Mouse (Mus musculus) erythroblast, embryonic 14.5 days (primary cell): ENCODE data around the gene Dpep3. TPM values are rescaled to one million over a fixed set of nuclear protein-coding genes. Genes with fewer than 3 reads are reported as not detected.

Experiments used
- H3K27me3 ChIP-seq: 2 replicates; pipeline ENCODE4 v1.6.1; 2012; ENCODE audit warnings: inconsistent platforms; ENCODE audit not compliant: control insufficient read depth
- H3K36me3 ChIP-seq: 2 replicates; pipeline ENCODE4 v1.6.1; 2012; ENCODE audit warnings: mild to moderate bottlenecking, inconsistent platforms; ENCODE audit not compliant: control insufficient read depth
- H3K4me1 ChIP-seq: 2 replicates; pipeline ENCODE4 v1.6.1; 2012; ENCODE audit warnings: inconsistent platforms; ENCODE audit not compliant: control insufficient read depth
- H3K4me3 ChIP-seq: replicated peaks from 2 replicates; pipeline ENCODE3; 2012; ENCODE audit warnings: moderate library complexity, mild to moderate bottlenecking, inconsistent platforms
- H3K9me3 ChIP-seq: 2 replicates; pipeline ENCODE4 v1.6.1; 2012; ENCODE audit warnings: low read length, inconsistent platforms, mixed read lengths; ENCODE audit not compliant: control insufficient read depth
- GATA1 ChIP-seq: IDR thresholded peaks from 2 replicates; pipeline ENCODE4 v1.6.1; 2012; ENCODE audit warnings: low read length, inconsistent platforms, mixed read lengths
- TAL1 ChIP-seq: IDR thresholded peaks from 3 replicates; pipeline ENCODE4 v1.6.1; 2012; ENCODE audit warnings: low read length, inconsistent platforms, mixed read lengths
- polyA plus RNA-seq: library from polyadenylated mRNA; stranded (reverse); fragments of >175 nt; gene quantifications from 2 replicates; pipeline ENCODE4 v1.2.3, GENCODE M21; 2012

Gene Dpep3
- polyA plus RNA-seq, 1 experiment: not detected

- Histone ChIP-seq H3K4me1 (peaks cover 35% of the 10 kb centered on the region), H3K9me3 (no peaks in the 10 kb centered on the region), H3K36me3 (peaks cover 8% of the 10 kb centered on the region), H3K4me3 (no peak overlapping the region), H3K27me3 (no peaks in the 10 kb centered on the region)
- no peak for TF ChIP-seq GATA1
- TF ChIP-seq TAL1: no peak
These were observed 27.2 kb upstream of the Dpep3 start for GRCm38 (mm10) chr8:106006413-106006812.

GRCm38 (mm10) chr8:106005875-106006274 is 26.6 kb upstream of the Dpep3 start, which contains the start of gene Dpep2nb:
Gene Dpep2nb (minus strand): TSS chr8:106005975.
- H3K4me1 ChIP-seq: peaks cover 30% of the 10 kb centered on the region

GRCm38 (mm10) chr8:106004538-106005207 is 25.4 kb upstream of the Dpep3 start:
- TF ChIP-seq GATA1 (no peak), TAL1 (no peak)
- Histone ChIP-seq H3K36me3 (peaks cover 4% of the 10 kb centered on the region), H3K27me3 (no peaks in the 10 kb centered on the region), H3K4me3 (no peak overlapping the region), H3K9me3 (no peaks in the 10 kb centered on the region), H3K4me1 (peaks cover 18% of the 10 kb centered on the region)

More at GRCm38 (mm10) chr8:106005875-106006274, 26.6 kb upstream of the Dpep3 start, which contains the start of gene Dpep2nb:
- H3K36me3 ChIP-seq: peaks cover 8% of the 10 kb centered on the region
- TF ChIP-seq GATA1 (no peak), TAL1 (no peak)
- H3K4me3 ChIP-seq: no peak within 1 kb of the TSS
- no peaks in the 10 kb centered on the region for H3K9me3 ChIP-seq
- no peaks in the 10 kb centered on the region for H3K27me3 ChIP-seq

DNA sequence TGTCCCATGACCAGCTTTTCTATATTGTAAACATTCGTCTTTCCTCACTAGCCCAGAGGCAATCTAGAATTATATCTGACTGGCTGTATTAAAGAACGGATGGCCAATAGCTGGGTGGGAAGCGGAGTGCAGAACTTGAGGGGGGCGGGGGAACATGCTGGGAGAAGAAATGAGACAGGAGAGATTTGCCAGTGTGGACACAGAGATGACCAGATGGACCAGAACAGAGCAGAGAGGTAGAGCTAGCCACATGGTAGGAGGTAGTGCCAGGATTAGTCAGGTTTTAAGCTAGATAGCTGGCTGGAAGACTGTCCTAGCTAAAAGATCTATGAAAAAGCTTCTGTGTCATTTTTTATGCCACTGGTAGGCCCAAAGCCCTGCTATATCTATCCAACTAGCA is 22.7 kb upstream of the Dpep3 start:
- no peaks in the 10 kb centered on the region for H3K27me3 ChIP-seq
- H3K36me3 ChIP-seq: no peaks in the 10 kb centered on the region
- H3K9me3 ChIP-seq: no peaks in the 10 kb centered on the region
- H3K4me3 ChIP-seq: no peak overlapping the region
- H3K4me1 ChIP-seq: peaks cover 7% of the 10 kb centered on the region
- TF ChIP-seq TAL1 (no peak), GATA1 (no peak)

DNA sequence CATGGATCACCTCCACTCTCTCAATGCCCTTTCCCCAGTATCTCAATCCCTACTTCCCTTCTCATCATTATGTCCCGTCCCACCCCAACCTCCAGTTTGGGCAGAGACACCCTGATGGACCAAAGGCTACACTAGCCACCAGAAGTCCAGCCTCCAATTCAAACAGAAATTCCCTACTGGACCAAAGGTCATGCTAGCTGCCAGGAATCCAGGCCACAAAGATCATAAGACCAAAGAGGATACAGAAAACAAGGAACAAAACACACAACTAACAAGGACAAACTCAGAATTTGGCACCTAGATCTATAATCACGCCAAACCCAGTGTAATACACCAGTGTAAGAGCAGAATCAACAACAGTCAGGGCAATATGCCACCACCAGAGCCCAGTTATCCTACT is 19.7 kb upstream of the Dpep3 start:
- peaks cover 8% of the 10 kb centered on the region for H3K27me3 ChIP-seq
- no peak overlapping the region for H3K4me3 ChIP-seq
- peaks cover 8% of the 10 kb centered on the region for H3K4me1 ChIP-seq

DNA sequence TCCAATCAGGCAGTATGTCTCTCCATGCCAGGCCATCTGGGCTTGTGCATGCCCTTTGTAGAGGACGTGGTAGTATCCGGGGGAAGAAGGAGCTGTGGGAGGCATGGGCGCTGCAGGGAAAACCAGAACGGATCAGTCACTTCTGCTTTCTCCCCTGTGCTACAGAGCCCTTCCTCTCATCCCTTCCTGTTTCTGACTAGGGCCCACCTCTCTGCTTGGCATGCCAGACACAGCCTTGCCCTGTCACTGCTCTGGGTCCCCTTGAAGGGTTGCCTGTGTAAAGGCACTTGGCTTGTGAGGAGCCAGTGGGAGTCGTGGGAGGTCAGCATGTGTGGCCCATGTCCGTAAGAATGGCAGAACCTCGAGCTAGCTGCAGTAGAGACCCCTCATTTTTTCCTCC is 17.1 kb upstream of the Dpep3 start:
- TF ChIP-seq GATA1 (no peak), TAL1 (no peak)
- Histone ChIP-seq H3K27me3 (peaks cover 8% of the 10 kb centered on the region), H3K9me3 (no peaks in the 10 kb centered on the region), H3K36me3 (no peaks in the 10 kb centered on the region), H3K4me1 (peaks cover 9% of the 10 kb centered on the region), H3K4me3 (no peak overlapping the region)

More for the DNA sequence above, 19.7 kb upstream of the Dpep3 start:
- H3K9me3 ChIP-seq: no peaks in the 10 kb centered on the region
- H3K36me3 ChIP-seq: no peaks in the 10 kb centered on the region
- TF ChIP-seq TAL1 (no peak), GATA1 (no peak)

- Histone ChIP-seq H3K36me3 (no peaks in the 10 kb centered on the region), H3K9me3 (no peaks in the 10 kb centered on the region)
These were observed 14.0 kb upstream of the Dpep3 start for GRCm38 (mm10) chr8:105993226-105993625.

GRCm38 (mm10) chr8:105992499-105992898 is 13.3 kb upstream of the Dpep3 start:
- Histone ChIP-seq H3K9me3 (no peaks in the 10 kb centered on the region), H3K36me3 (no peaks in the 10 kb centered on the region), H3K27me3 (peaks cover 16% of the 10 kb centered on the region), H3K4me1 (peaks cover 15% of the 10 kb centered on the region), H3K4me3 (no peak overlapping the region)
- no peak for TF ChIP-seq TAL1
- no peak for TF ChIP-seq GATA1

More at GRCm38 (mm10) chr8:105993226-105993625, 14.0 kb upstream of the Dpep3 start:
- Histone ChIP-seq H3K27me3 (peaks cover 16% of the 10 kb centered on the region), H3K4me3 (no peak overlapping the region), H3K4me1 (peaks cover 15% of the 10 kb centered on the region)
- TF ChIP-seq GATA1 (no peak), TAL1 (no peak)

DNA sequence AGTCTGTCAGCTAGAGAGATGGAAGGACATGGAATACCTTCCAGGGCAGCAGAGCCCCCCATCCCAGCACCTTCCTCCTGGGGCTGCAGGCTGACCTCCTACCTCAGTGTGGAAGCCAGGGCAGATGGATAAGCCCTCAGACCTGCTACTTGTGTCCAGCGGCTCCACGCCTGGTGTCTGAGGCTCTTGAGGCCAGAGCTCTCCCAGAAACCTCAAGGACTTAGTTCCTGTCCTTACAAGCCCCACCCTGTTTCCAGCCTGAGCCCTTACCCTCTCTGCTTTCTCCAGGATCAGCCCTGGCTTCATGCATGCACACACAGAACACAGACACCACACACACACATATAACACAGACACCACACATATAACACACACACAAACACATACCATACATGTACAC is 12.3 kb upstream of the Dpep3 start:
- TF ChIP-seq TAL1 (no peak), GATA1 (no peak)
- Histone ChIP-seq H3K27me3 (peaks cover 16% of the 10 kb centered on the region), H3K36me3 (no peaks in the 10 kb centered on the region), H3K4me1 (peaks cover 13% of the 10 kb centered on the region), H3K9me3 (no peaks in the 10 kb centered on the region), H3K4me3 (no peak overlapping the region)
